Mouse (Mus musculus): ENCODE results near the gene Rundc1. TPM values are rescaled to one million over a fixed set of nuclear protein-coding genes. Genes with fewer than 3 reads are reported as not detected.

Rundc1 gene
- total and polyA plus RNA-seq, 3 experiments: 6.8 to 13.5 (median 10.7) TPM

DNA sequence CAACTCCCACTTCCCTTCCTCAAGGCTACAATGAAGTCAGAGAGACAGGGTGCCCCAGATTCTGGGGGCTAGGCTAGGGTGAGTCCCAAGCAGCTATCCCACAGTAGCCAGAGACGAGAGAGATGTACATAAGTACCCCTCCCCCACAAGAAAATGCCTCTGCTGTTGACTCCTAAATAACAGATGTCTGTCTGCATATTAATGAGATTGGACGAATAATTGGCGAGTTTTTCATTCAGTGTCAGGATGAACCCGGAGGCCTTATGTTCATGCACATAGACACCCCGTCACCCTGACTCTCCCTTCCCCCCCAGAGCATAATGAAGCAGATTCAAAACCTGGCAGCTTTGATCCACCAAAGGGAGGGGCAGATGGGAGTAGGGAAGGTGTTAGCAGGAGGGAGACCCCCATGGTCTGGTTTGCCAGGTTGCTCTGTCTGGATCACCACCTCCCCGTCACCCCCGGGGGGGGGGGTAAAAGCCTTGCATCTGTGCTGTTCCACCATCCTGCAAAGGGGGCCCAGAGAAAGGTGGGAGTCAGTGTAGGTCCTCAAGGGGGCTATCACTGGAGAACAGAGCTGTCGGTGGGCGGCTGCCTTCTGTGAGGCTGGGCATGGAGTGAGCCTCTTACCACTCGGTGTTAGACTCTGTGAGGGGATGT, 52.8 kb downstream of the Rundc1 start:
- Histone ChIP-seq H3K4me1 (ENCODE audit: control insufficient read depth in 1 of 2, insufficient read depth in 2 of 2) (peaks cover 10 to 16% of the 10 kb centered on the region in 2 experiments), H3K4me2 (ENCODE audit: insufficient read depth, low read depth, poor library complexity, severe bottlenecking) (no peak overlapping the region), H3K9me3 (replicated peaks; ENCODE audit: low read length) (no peaks in the 10 kb centered on the region), H3K79me2 (replicated peaks; ENCODE audit: control insufficient read depth, extremely low read depth, insufficient read depth, poor library complexity, severe bottlenecking) (no peaks in the 10 kb centered on the region), H3K36me3 (replicated peaks in 1 of 2; ENCODE audit: control insufficient read depth in 1 of 2, insufficient read depth in 1 of 2, low read length in 1 of 2) (no peaks in the 10 kb centered on the region), H3K9ac (ENCODE audit: insufficient read depth, low read depth) (no peak overlapping the region), H3K4me3 (replicated peaks in 1 of 3; ENCODE audit: low read depth in 2 of 3, low read length in 2 of 3, poor library complexity in 1 of 3) (no peak overlapping the region), H3K27ac (ENCODE audit: insufficient read depth, low read depth) (no peak overlapping the region), H3K27me3 (replicated peaks) (no peaks in the 10 kb centered on the region)
- no peak for DNase-seq (ENCODE audit: extremely low read depth)
- in situ Hi-C loops (cut with MboI; ENCODE audit: low pct_ligation_motif_present, low pct_unique_long_range_greater_than_20kb, low sequenced_read_pairs): no loop called here
- dilution Hi-C loops (cut with MboI; ENCODE audit: extremely low pct_ligation_motif_present, extremely low pct_unique_long_range_greater_than_20kb, low sequenced_read_pairs): no loop called here
- no peak for TF ChIP-seq GABPA (IDR thresholded peaks at IDR 0.05; ENCODE audit: insufficient replicate concordance, low read depth, low read length)
- TF ChIP-seq PAX5 (IDR thresholded peaks at IDR 0.05; ENCODE audit: low read length): no peak
- no peak for TF ChIP-seq ZNF384 (IDR thresholded peaks at IDR 0.05; ENCODE audit: low read depth, low read length)
- no peak for TF ChIP-seq JUN (IDR thresholded peaks at IDR 0.05; ENCODE audit: insufficient read depth, low read depth, low read length)
- no peak for TF ChIP-seq ELF1 (IDR thresholded peaks at IDR 0.05; ENCODE audit: low read depth, low read length)
- no peak for TF ChIP-seq CHD1 (IDR thresholded peaks at IDR 0.05; ENCODE audit: low read depth, low read length)
- no peak for TF ChIP-seq MYC (IDR thresholded peaks at IDR 0.05; ENCODE audit: low read depth, low read length)
- no peak for TF ChIP-seq E2F4 (IDR thresholded peaks at IDR 0.05; ENCODE audit: insufficient replicate concordance, low read depth, low read length)
- TF ChIP-seq IRF4 (IDR thresholded peaks at IDR 0.05; ENCODE audit: low read depth, low read length): no peak

- in situ Hi-C loops (cut with MboI; ENCODE audit: low pct_ligation_motif_present, low pct_unique_long_range_greater_than_20kb, low sequenced_read_pairs): no loop called here
- no peaks in the 10 kb centered on the region for H3K79me2 ChIP-seq (replicated peaks; ENCODE audit: control insufficient read depth, extremely low read depth, insufficient read depth, poor library complexity, severe bottlenecking)
- no peak overlapping the region for H3K4me3 ChIP-seq (replicated peaks in 1 of 3; ENCODE audit: low read depth in 2 of 3, low read length in 2 of 3, poor library complexity in 1 of 3)
- peaks cover 3 to 7% of the 10 kb centered on the region in 2 experiments for H3K4me1 ChIP-seq (ENCODE audit: control insufficient read depth in 1 of 2, insufficient read depth in 2 of 2)
- H3K9ac ChIP-seq (ENCODE audit: insufficient read depth, low read depth): no peak overlapping the region; the same call in 1 of the 2 replicates
- H3K27me3 ChIP-seq (replicated peaks): no peaks in the 10 kb centered on the region
- H3K4me2 ChIP-seq (ENCODE audit: insufficient read depth, low read depth, poor library complexity, severe bottlenecking): peak overlapping the region; percentile 17
- no peak for TF ChIP-seq NELFE (IDR thresholded peaks at IDR 0.05; ENCODE audit: low read depth, low read length)
- TF ChIP-seq POLR2A (IDR thresholded peaks at IDR 0.05; ENCODE audit: low read depth, low read length): peak; percentile 53; the same call in 1 of the 2 replicates
- no peak for TF ChIP-seq SMC3 (IDR thresholded peaks at IDR 0.05; ENCODE audit: low read depth, low read length)
- TF ChIP-seq JUN (IDR thresholded peaks at IDR 0.05; ENCODE audit: insufficient read depth, low read depth, low read length): no peak
- TF ChIP-seq MAX (IDR thresholded peaks at IDR 0.05; ENCODE audit: low read length): no peak
- TF ChIP-seq MAZ (IDR thresholded peaks at IDR 0.05; ENCODE audit: low read depth, low read length): no peak
- TF ChIP-seq E2F4 (IDR thresholded peaks at IDR 0.05; ENCODE audit: insufficient replicate concordance, low read depth, low read length): no peak
- no peak for TF ChIP-seq JUND (conservative IDR thresholded peaks at IDR 0.05; ENCODE audit: low read depth, low read length)
- no peak for TF ChIP-seq POLR2AphosphoS2 (IDR thresholded peaks at IDR 0.05; ENCODE audit: low read depth, low read length)
- TF ChIP-seq ZNF384 (IDR thresholded peaks at IDR 0.05; ENCODE audit: low read depth, low read length): no peak
- 0 out of 2 replicates have a peak, but pooled peaks have one; percentile 15 for TF ChIP-seq NRF1 (IDR thresholded peaks at IDR 0.05; ENCODE audit: low read depth, low read length)
- TF ChIP-seq ZC3H11A (IDR thresholded peaks at IDR 0.05; ENCODE audit: low read depth, low read length): no peak
- no peak for TF ChIP-seq IRF4 (IDR thresholded peaks at IDR 0.05; ENCODE audit: low read depth, low read length)
- TF ChIP-seq ZKSCAN1 (IDR thresholded peaks at IDR 0.05; ENCODE audit: borderline replicate concordance, low read depth, low read length): no peak
- no peak for TF ChIP-seq MEF2A (IDR thresholded peaks at IDR 0.05; ENCODE audit: borderline replicate concordance, low read depth, low read length)
- no peak for TF ChIP-seq GABPA (IDR thresholded peaks at IDR 0.05; ENCODE audit: insufficient replicate concordance, low read depth, low read length)
- no peak for TF ChIP-seq RCOR1 (conservative IDR thresholded peaks at IDR 0.05; ENCODE audit: low read depth, low read length)
- no peak for TF ChIP-seq RAD21 (IDR thresholded peaks at IDR 0.05; ENCODE audit: low read depth, low read length)
- no peaks in the 10 kb centered on the region for H3K9me3 ChIP-seq (replicated peaks; ENCODE audit: low read length)
- no peak for DNase-seq (ENCODE audit: extremely low read depth)
- dilution Hi-C loops (cut with MboI; ENCODE audit: extremely low pct_ligation_motif_present, extremely low pct_unique_long_range_greater_than_20kb, low sequenced_read_pairs): no loop called here
- no peaks in the 10 kb centered on the region for H3K36me3 ChIP-seq (replicated peaks in 1 of 2; ENCODE audit: control insufficient read depth in 1 of 2, insufficient read depth in 1 of 2, low read length in 1 of 2)
- H3K27ac ChIP-seq (ENCODE audit: insufficient read depth, low read depth): no peak overlapping the region
Observed at GRCm38 (mm10) chr11:101479171-101479635, 54.3 kb downstream of the Rundc1 start.

Data from CH12.LX (cell line).